In the genomic region with DNA sequence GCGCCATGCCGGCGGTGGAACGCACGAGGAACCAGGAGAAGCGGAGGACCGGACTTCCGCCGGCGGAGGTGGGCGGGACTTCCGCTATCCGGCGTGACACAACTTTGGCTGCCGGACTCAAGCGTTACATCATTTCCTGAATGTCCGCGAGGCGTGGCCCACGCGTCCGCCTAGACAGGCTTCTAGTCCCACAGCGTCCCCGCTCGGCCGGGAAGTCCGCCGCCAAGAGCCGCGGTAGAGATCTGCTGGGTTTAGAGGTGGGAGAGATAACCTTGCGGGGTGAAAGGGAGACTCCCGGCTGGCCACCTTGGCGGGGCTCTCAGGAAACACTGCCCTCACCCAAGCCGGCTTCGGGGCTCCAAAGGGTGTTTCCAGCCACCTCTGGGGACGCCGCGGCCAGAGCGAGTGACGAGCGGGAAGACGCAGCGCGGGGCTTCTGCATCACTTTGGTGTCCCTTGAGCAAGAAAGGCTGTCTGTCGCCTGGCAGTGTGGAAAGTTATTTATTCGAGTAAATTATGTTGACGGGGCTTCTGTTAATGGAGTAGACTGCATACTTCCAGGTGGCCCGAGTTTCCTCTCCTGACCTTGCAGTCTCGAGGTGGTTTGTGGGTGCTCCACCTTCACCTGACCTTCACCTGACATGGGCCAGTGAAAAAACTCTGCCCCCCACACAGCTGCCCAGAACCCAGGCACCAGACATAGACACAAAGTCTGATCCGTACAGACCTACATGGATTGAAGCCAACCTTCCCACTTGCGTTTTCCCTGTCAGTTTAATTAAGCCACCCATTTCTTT, we compare ENCODE assay signal across 8 mouse cellular contexts. TPM values are rescaled to one million over a fixed set of nuclear protein-coding genes. Genes with fewer than 3 reads are reported as not detected.
DNase-seq lines count a peak whose midpoint lies in the region; ATAC-seq and TF ChIP-seq lines count a peak whose summit lies in the region.

A gene (minus strand): TSS at position 94 of the 797 bp plus-strand sequence.

- H3K27ac ChIP-seq in forebrain, embryonic 16.5 days (ENCODE audit: low read length), result peak within 1 kb of the TSS; percentile 74
- H3K27ac ChIP-seq in layer of hippocampus, adult 2 months, result peak within 1 kb of the TSS; percentile 97
- H3K27ac ChIP-seq in lung, embryonic 14.5 days (ENCODE audit: low read depth), result peak within 1 kb of the TSS; percentile 76; the same call in 1 of the 2 replicates
- peak within 1 kb of the TSS; percentile 94 for H3K27ac ChIP-seq in olfactory bulb, adult 2 months (ENCODE audit: insufficient read depth, low read depth, low read length)
- 0 out of 2 replicates have a peak within 1 kb of the TSS, but pooled peaks have one; percentile 14 for H3K27ac ChIP-seq in thymus, adult 2 months (ENCODE audit: control insufficient read depth, insufficient read depth, low read length)

- peak; percentile 80 for DNase-seq in G1E (ENCODE audit: low spot score)
- peak; percentile 97 for DNase-seq in cerebellum, adult 18-20 months
- DNase-seq in heart, postnatal 36 days, result peak; percentile 95 to 97
- DNase-seq in layer of hippocampus, adult 2 months (ENCODE audit: low spot score in 2 of 2), result peak; percentile 95 to 98
- DNase-seq in lung, embryonic 14.5 days, result peak; percentile 99
- peak; percentile 95 for DNase-seq in thymus, adult 2 months

- peak; percentile 74; the same call in 1 of the 2 replicates for TF ChIP-seq POLR2A in olfactory bulb, adult 2 months (IDR thresholded peaks at IDR 0.05; ENCODE audit: insufficient read depth, low read depth, low read length)
- peak; percentile 89 for TF ChIP-seq POLR2A in thymus, adult 2 months (IDR thresholded peaks at IDR 0.05; ENCODE audit: control insufficient read depth, extremely low read depth, insufficient read depth, low read length, poor library complexity)

- under 1% methylated on average over 51 of the region's 51 CpGs for WGBS in forebrain, embryonic 16.5 days
- under 1% methylated on average over 51 of the region's 51 CpGs for WGBS in lung, embryonic 14.5 days
- under 1% methylated on average over 51 of the region's 51 CpGs for WGBS in olfactory bulb, adult 2 months
- 2% methylated on average over 51 of the region's 51 CpGs for WGBS in thymus, adult 2 months

- peaks cover 43% of the 10 kb centered on the region for H3K4me1 ChIP-seq in G1E (ENCODE audit: insufficient read depth, low read depth, low read length)
- peaks cover 14% of the 10 kb centered on the region for H3K4me1 ChIP-seq in forebrain, embryonic 16.5 days (replicated peaks; ENCODE audit: control insufficient read depth, insufficient read depth, low read length)
- H3K4me1 ChIP-seq in lung, embryonic 14.5 days (ENCODE audit: insufficient read depth), result 0 out of 2 replicates have a peak, but pooled peaks cover 2% of the 10 kb centered on the region
- peaks cover 4% of the 10 kb centered on the region for H3K4me1 ChIP-seq in olfactory bulb, adult 2 months (ENCODE audit: control insufficient read depth, insufficient read depth, low read length)
- peaks cover 5% of the 10 kb centered on the region for H3K4me1 ChIP-seq in thymus, adult 2 months (replicated peaks; ENCODE audit: control insufficient read depth, insufficient read depth, low read length)

- peak; percentile 96 for ATAC-seq in G1E (ENCODE audit: extremely low read depth, insufficient number of reproducible peaks, low FRiP score, poor library complexity, severe bottlenecking)
- peak; percentile 99 for ATAC-seq in forebrain, embryonic 16.5 days
- peak; percentile 98 for ATAC-seq in lung, embryonic 14.5 days (ENCODE audit: insufficient read depth)

- H3K36me3 ChIP-seq in G1E (replicated peaks), result peaks cover 22% of the 10 kb centered on the region
- H3K36me3 ChIP-seq in forebrain, embryonic 16.5 days (ENCODE audit: control insufficient read depth, insufficient read depth), result no peaks in the 10 kb centered on the region
- peaks cover 6% of the 10 kb centered on the region for H3K36me3 ChIP-seq in lung, embryonic 14.5 days (ENCODE audit: insufficient read depth)
- H3K36me3 ChIP-seq in thymus, adult 2 months (ENCODE audit: control insufficient read depth, insufficient read depth, low read length), result peaks cover under 1% of the 10 kb centered on the region; the same call in 1 of the 2 replicates

- peak within 1 kb of the TSS; percentile 96 for H3K4me3 ChIP-seq in G1E (ENCODE audit: low read depth, low read length)
- H3K4me3 ChIP-seq in forebrain, embryonic 16.5 days (replicated peaks; ENCODE audit: low read length), result peak within 1 kb of the TSS; percentile 55
- peak within 1 kb of the TSS; percentile 90 for H3K4me3 ChIP-seq in layer of hippocampus, adult 2 months
- peak within 1 kb of the TSS; percentile 97 for H3K4me3 ChIP-seq in lung, embryonic 14.5 days (ENCODE audit: low read depth, low read length)
- H3K4me3 ChIP-seq in olfactory bulb, adult 2 months (ENCODE audit: insufficient read depth, low read depth, low read length), result peak within 1 kb of the TSS; percentile 95
- peak within 1 kb of the TSS; percentile 95 for H3K4me3 ChIP-seq in thymus, adult 2 months (ENCODE audit: control insufficient read depth, insufficient read depth, low read length)

- H3K4me2 ChIP-seq in forebrain, embryonic 16.5 days (ENCODE audit: low read length), result peak within 1 kb of the TSS; percentile 76
- peak within 1 kb of the TSS; percentile 94 for H3K4me2 ChIP-seq in lung, embryonic 14.5 days

- intact Hi-C loops in heart, postnatal 36 days (cut with DNase I), result loop anchor here (1.0 to 10.0 kb wide), 5 partner anchors 97 to 769 kb away; a partner anchor contains a TSS

- peak within 1 kb of the TSS; percentile 85 for H3K9ac ChIP-seq in forebrain, embryonic 16.5 days (replicated peaks; ENCODE audit: low read depth, low read length)
- H3K9ac ChIP-seq in lung, embryonic 14.5 days, result peak within 1 kb of the TSS; percentile 91

- TF ChIP-seq CTCF in G1E (IDR thresholded peaks at IDR 0.05; ENCODE audit: low read depth, low read length), result no peak
- TF ChIP-seq CTCF in layer of hippocampus, adult 2 months (conservative IDR thresholded peaks at IDR 0.05), result peak; percentile 87
- peak; percentile 75 for TF ChIP-seq CTCF in lung, embryonic 14.5 days (IDR thresholded peaks at IDR 0.05; ENCODE audit: low read depth)
- TF ChIP-seq CTCF in olfactory bulb, adult 2 months (IDR thresholded peaks at IDR 0.05; ENCODE audit: insufficient read depth, low read depth, low read length), result peak; percentile 55; the same call in 1 of the 2 replicates
- TF ChIP-seq CTCF in thymus, adult 2 months (IDR thresholded peaks at IDR 0.05; ENCODE audit: borderline replicate concordance, control insufficient read depth, extremely low read depth, insufficient read depth, low read length, poor library complexity), result peak; percentile 64

- H3K9me3 ChIP-seq in G1E (replicated peaks), result no peaks in the 10 kb centered on the region
- no peaks in the 10 kb centered on the region for H3K9me3 ChIP-seq in forebrain, embryonic 16.5 days (ENCODE audit: control insufficient read depth, low read length)
- no peaks in the 10 kb centered on the region for H3K9me3 ChIP-seq in lung, embryonic 14.5 days (ENCODE audit: low read depth, low read length)

- H3K27me3 ChIP-seq in G1E (ENCODE audit: insufficient read depth, low read length), result no peaks in the 10 kb centered on the region
- no peaks in the 10 kb centered on the region for H3K27me3 ChIP-seq in forebrain, embryonic 16.5 days (replicated peaks; ENCODE audit: control insufficient read depth, insufficient read depth, low read length)
- H3K27me3 ChIP-seq in lung, embryonic 14.5 days (ENCODE audit: insufficient read depth, low read length), result no peaks in the 10 kb centered on the region
- no peaks in the 10 kb centered on the region for H3K27me3 ChIP-seq in thymus, adult 2 months (ENCODE audit: control insufficient read depth, insufficient read depth, low read length)

RNA-seq across cellular contexts. Expression of the gene that starts here (rescaled TPM):
- 296 and 321 TPM in 2 replicates for total RNA-seq in G1E (2014; fragmentation: Nextera tagmentation)
- 182 and 214 TPM in 2 replicates for total RNA-seq in G1E (2017)
- 6.8 and 9.5 TPM in 2 replicates for polyA plus RNA-seq in G1E (2012)
- polyA plus RNA-seq in forebrain, embryonic 16.5 days (2015; fragmentation: Nextera tagmentation; extraction: Ambion mirVana), result 75.4 and 78.4 TPM in 2 replicates
- total RNA-seq in heart, postnatal 36 days (2021), result 10 to 100 TPM; 39.5 to 42.0 TPM
- 10 to 100 TPM; 39.8 to 45.0 TPM for total RNA-seq in layer of hippocampus, adult 2 months (2021)
- 87.1 and 89.6 TPM in 2 replicates for polyA plus RNA-seq in lung, embryonic 14.5 days (2014; fragmentation: Nextera tagmentation; extraction: Ambion mirVana)
- not detected in 2 replicates for polyA plus RNA-seq in olfactory bulb, adult 2 months (2012; ENCODE audit: insufficient read depth, insufficient read length, low replicate concordance, missing spikeins)
- polyA plus RNA-seq in thymus, adult 2 months (2012; rRNA removed), result 12.2 and 12.9 TPM in 2 replicates

Comparison
In these comparisons a context has a peak if more than half of its experiments do, and no peak if none do; other contexts are left out.
1. Peak in every context shown above with its lines: DNase-seq, ATAC-seq, H3K4me3 ChIP-seq and H3K27ac ChIP-seq.
2. H3K27ac ChIP-seq: peak in every context shown above with its lines; median percentile 97 in layer of hippocampus, adult 2 months; 94 in olfactory bulb, adult 2 months; 76 in lung, embryonic 14.5 days; 74 in forebrain, embryonic 16.5 days; 14 in thymus, adult 2 months.